ENCODE assay signal across 11 mouse cellular contexts in genomic region chr5:67024459-67025050, GRCm38 (mm10).
DNase-seq lines count a peak whose midpoint lies in the region; ATAC-seq lines count a peak whose summit lies in the region.
"Had no signal": no experiment of that assay in that cellular context is flagged by ENCODE, and none has a peak within 500 bp of the region (broad histone marks: within the 10 kb centered on the region; RNA-seq: fewer than 3 reads in every experiment).

No protein-coding gene starts in this region.

- no peaks in the 10 kb centered on the region for H3K9me3 ChIP-seq in embryonic facial prominence, embryonic 12.5 days
- H3K9me3 ChIP-seq in embryonic facial prominence, embryonic 10.5 days, result no peaks in the 10 kb centered on the region
- H3K9me3 ChIP-seq: hindbrain, embryonic 13.5 days had no signal

- 0 out of 2 replicates have a peak, but pooled peaks have one; percentile 41 for ATAC-seq in embryonic facial prominence, embryonic 12.5 days (ENCODE audit: insufficient number of reproducible peaks, insufficient read depth, low FRiP score, low TSS enrichment)

- DNase-seq in embryonic facial prominence, embryonic 10.5 days (ENCODE audit: low spot score), result no peak
- DNase-seq in heart, postnatal 10 days, result peak; percentile 42 to 47
- no peak for DNase-seq in heart, postnatal 25 days (ENCODE audit: low spot score)
- DNase-seq in cerebellum, adult 11-12 months, result peak; percentile 65
- peak; percentile 6 for DNase-seq in forelimb bud, embryonic 11.5 days (ENCODE audit: low read depth, low spot score)
- DNase-seq in adrenal gland, postnatal 25 days, result no peak
- no peak for DNase-seq in urinary bladder, postnatal 4 days (ENCODE audit: low spot score in 2 of 2)
- DNase-seq: thymus, postnatal 14 days had no signal

- peaks cover 27% of the 10 kb centered on the region; the same call in 1 of the 2 replicates for H3K36me3 ChIP-seq in embryonic facial prominence, embryonic 12.5 days
- H3K36me3 ChIP-seq in embryonic facial prominence, embryonic 10.5 days (replicated peaks), result peaks cover 80% of the 10 kb centered on the region
- H3K36me3 ChIP-seq: G1E had no signal

- no peak overlapping the region for H3K4me2 ChIP-seq in embryonic facial prominence, embryonic 12.5 days (replicated peaks)
- H3K4me2 ChIP-seq: hindbrain, embryonic 13.5 days had no signal

- H3K4me1 ChIP-seq in embryonic facial prominence, embryonic 12.5 days, result no peaks in the 10 kb centered on the region
- no peaks in the 10 kb centered on the region for H3K4me1 ChIP-seq in embryonic facial prominence, embryonic 10.5 days

- H3K9ac ChIP-seq in embryonic facial prominence, embryonic 12.5 days, result no peak overlapping the region
- H3K9ac ChIP-seq: hindbrain, embryonic 13.5 days had no signal

- no peaks in the 10 kb centered on the region for H3K27me3 ChIP-seq in embryonic facial prominence, embryonic 12.5 days
- no peaks in the 10 kb centered on the region for H3K27me3 ChIP-seq in embryonic facial prominence, embryonic 10.5 days (replicated peaks; ENCODE audit: low read depth, poor library complexity, severe bottlenecking)
- H3K27me3 ChIP-seq: hindbrain, embryonic 13.5 days had no signal

- intact Hi-C loops in heart, postnatal 10 days (cut with DNase I), result no loop called here
- intact Hi-C loops in heart, postnatal 25 days (cut with DNase I), result no loop called here

- H3K27ac ChIP-seq in embryonic facial prominence, embryonic 12.5 days, result no peak overlapping the region
- no peak overlapping the region for H3K27ac ChIP-seq in embryonic facial prominence, embryonic 10.5 days (replicated peaks)
- H3K27ac ChIP-seq: hindbrain, embryonic 13.5 days had no signal

- 73% methylated on average over 10 of the region's 10 CpGs for WGBS in embryonic facial prominence, embryonic 12.5 days
- WGBS in embryonic facial prominence, embryonic 10.5 days, result 83% methylated on average over 10 of the region's 10 CpGs

- H3K4me3 ChIP-seq in embryonic facial prominence, embryonic 12.5 days, result no peak overlapping the region
- H3K4me3 ChIP-seq in embryonic facial prominence, embryonic 10.5 days, result no peak overlapping the region
- H3K4me3 ChIP-seq: hindbrain, embryonic 13.5 days had no signal

Comparison
In these comparisons a context has a peak if more than half of its experiments do, and no peak if none do; other contexts are left out.
1. DNase-seq: peak in heart, postnatal 10 days (2 of 2), cerebellum, adult 11-12 months (single experiment) and forelimb bud, embryonic 11.5 days (single experiment); none in embryonic facial prominence, embryonic 10.5 days (single experiment), heart, postnatal 25 days (single experiment), adrenal gland, postnatal 25 days (single experiment) and urinary bladder, postnatal 4 days (0 of 2).